Mouse (Mus musculus) C2C12 (cell line): ENCODE measurements around the gene Hist1h2ab.

Experiments used
- CEBPB ChIP-seq: IDR thresholded peaks from one replicate; pipeline ENCODE4 v1.6.1; 2011; ENCODE audit warnings: low read depth, mild to moderate bottlenecking, control low read depth, moderate library complexity
- CTCF ChIP-seq: IDR thresholded peaks from one replicate; pipeline ENCODE4 v1.5.1; 2011; ENCODE audit not compliant: control insufficient read depth, insufficient read depth, insufficient read length
- FOSL1 ChIP-seq: IDR thresholded peaks from one replicate; pipeline ENCODE4 v1.8.0; 2011; ENCODE audit warnings: mild to moderate bottlenecking, low read length; ENCODE audit not compliant: poor library complexity, insufficient read depth, severe bottlenecking
- MAX ChIP-seq: IDR thresholded peaks from one replicate; pipeline ENCODE4 v1.6.1; 2011; ENCODE audit warnings: mild to moderate bottlenecking, control low read depth
- MYOD1 ChIP-seq: IDR thresholded peaks from one replicate; pipeline ENCODE4 v1.6.1; 2011; ENCODE audit warnings: low read depth; ENCODE audit not compliant: control insufficient read depth, insufficient read length
- MYOG ChIP-seq: IDR thresholded peaks from one replicate; pipeline ENCODE4 v1.6.1; 2011; ENCODE audit not compliant: control insufficient read depth, insufficient read length; ENCODE audit errors: extremely low read depth
- USF1 ChIP-seq: IDR thresholded peaks from one replicate; pipeline ENCODE4 v1.6.1; 2011; ENCODE audit warnings: low read depth, mild to moderate bottlenecking, control low read depth, moderate library complexity

DNA sequence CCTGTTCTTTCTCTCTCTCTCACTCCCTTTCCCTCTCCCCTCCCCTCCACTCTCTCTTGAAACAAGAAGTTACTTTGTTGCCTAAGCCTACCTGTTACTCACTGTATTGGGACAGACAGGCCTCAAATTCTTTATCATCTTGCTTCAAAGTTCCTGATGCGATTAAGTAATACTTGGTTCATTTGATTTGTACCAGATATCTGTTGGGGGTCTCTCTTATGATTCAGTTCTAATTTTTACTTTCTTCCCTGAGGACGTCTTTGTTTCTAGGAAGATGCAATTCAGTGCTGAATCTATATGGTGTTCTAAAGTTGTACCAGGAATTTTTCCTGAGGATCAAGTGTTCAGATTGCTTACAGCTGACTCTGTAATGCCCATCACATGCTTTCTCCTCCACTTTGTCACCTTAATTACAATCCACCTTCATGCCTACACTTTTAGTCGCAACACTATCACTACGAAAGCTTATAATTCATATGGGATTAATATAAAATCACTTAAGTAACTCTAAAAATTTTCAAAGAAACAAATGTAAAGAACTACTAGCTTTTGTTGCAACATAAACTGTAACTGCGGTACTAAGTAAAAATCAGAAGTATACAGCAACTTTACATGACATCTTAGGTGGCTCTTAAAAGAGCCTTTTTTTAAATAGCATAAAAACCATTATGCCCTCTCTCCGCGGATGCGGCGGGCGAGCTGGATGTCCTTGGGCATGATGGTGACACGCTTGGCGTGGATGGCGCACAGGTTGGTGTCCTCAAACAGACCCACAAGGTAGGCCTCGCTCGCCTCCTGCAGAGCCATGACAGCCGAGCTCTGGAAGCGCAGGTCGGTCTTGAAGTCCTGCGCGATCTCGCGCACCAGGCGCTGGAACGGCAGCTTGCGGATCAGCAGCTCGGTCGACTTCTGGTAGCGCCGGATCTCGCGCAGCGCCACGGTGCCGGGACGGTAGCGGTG, 6.2 kb upstream of the Hist1h2ab start:
- TF ChIP-seq CTCF (no peak), USF1 (no peak), MAX (peak; percentile 9), FOSL1 (peak; percentile 10), CEBPB (peak; percentile 16), MYOD1 (no peak), MYOG (no peak)
